Mouse (Mus musculus): Measurements from ENCODE around the gene Eps15l1.

- TF ChIP-seq POLR2A (IDR thresholded peaks at IDR 0.05; ENCODE audit: extremely low read depth, insufficient read depth, low read length) (no peak), CTCF (IDR thresholded peaks at IDR 0.05; ENCODE audit: low read depth, low read length) (no peak)
Measured at GRCm38 (mm10) chr8:72320803-72321583, 100.3 kb downstream of the Eps15l1 start.
